Mouse (Mus musculus) urinary bladder, postnatal 14 days (tissue): ENCODE measurements at regions not wholly inside any gene's neighbourhood (a gene's known extent, or its start where the extent isn't known, plus 50 kb on each side); places are given as distances from the start of the nearest gene placed in this dataset.

Experiments used
- DNase-seq: peaks from one replicate; pipeline ENCODE4 v3.0.0; 2021; ENCODE audit warnings: low spot score

DNA sequence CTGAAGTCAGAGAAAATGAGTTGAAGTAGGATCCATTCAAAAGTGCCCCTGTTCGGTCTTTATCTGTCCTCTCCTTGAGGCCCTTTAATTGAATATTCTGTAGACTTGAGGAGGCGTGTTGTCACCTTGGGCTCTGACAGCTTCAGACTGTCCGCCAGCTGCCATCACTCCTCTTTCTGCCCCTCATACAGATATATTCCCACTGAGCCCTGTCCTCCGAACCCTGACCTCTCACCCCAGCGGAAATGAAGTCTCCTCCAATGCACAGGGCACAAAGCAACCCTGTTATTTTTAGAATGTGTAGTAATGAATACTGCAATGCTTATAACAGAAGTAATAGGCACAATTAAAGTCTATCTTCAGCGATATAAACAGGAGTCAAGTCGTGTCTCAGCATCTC, 117.4 kb upstream of the Gm14444 start:
- DNase-seq = no peak

DNA sequence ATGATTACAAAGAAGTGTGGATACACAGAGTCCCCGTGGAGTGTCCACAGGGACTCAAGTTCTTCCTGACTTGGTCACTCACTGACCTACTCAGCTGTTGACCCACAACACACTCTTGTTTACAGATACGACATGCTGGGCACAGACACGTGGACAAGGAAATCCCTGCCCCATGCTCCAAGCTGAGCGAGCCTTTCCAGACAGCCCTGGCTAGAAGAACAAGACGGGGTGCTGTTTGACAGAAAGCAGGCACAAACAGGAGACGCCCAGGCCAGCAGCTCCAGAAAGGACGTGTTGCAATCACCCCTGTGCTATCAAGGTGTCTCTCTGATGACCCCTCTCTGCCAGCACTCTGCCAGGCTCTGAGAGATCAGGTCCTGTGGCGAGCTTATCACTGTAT, 112.6 kb upstream of the Gm14444 start:
- DNase-seq = peak; percentile 14

DNA sequence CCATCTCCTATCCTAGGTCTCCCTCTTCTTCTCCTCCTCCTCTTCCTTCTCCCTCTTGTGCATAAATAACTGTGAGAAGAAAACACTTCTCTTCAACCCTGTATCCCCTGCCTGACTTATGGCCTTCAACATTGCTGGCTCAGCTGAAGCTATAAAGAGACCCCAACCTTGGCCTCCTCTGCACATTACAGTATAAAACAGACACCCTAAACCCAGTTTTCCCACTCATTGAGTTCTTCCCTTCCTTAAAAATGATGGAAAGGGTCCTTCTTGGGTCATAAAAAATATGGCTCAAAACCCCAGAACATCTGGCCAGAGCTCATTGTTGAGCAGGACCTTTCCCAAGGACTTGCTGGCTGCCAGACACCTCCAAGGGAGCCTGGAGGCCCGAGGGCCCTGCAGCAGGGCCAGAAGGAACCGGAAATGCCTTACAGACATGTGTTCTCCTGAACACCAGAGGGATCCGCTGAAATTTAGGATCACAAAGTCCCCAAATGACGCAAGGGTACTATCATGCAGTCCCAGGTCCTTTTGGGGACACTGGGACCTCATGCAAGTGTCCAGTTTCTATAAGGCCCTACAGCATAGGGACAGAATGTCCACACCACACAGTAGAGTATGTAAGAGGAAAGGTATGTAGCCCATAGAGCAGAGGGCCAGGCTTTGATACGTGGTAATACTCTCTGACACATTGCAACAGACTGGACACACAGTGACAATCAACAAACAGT, 109.9 kb upstream of the Gm14444 start:
- DNase-seq = no peak

- peak; percentile 60 for DNase-seq
Observed at GRCm38 (mm10) chr2:174900671-174900991, 109.4 kb upstream of the Gm14444 start.

DNA sequence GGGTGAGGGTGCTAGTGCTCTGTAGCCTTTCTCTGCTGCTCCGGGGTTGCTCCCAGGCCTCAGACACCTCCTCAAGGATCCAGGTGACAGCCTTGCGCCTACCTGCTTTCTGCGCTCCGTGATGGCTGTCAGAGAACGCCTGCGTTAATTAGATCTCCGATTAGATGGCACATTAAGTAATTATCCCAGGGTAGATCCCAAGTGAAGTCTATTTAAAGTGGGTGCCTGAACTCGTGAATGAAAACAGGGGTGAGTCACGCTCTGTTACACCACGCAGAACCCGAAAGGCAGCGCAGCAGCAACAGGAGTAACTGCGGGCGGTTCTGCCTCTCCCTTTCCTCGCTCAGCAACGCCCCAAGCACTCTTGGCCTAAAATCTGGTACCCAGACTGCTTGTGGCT, 108.2 kb upstream of the Gm14444 start:
- no peak for DNase-seq

DNA sequence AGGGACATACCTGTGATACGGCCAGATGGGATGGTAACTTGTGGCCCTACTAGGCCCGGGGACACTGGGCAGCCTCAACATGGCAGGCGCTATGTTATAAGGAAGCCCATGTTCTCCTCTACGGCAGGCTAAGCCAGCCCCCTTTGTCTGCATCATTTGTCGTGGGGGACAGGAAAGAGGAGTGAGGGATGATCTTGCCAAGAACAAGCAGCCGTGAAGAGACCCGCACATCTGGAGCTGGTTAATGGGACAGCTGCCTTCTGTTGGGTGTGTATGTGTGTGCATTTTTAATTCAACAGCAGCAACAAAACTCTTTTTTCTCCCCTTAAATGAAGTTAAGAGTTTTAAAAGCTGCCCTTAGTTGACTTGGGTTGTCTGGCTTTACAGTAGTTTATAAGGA, 106.4 kb upstream of the Gm14444 start:
- no peak for DNase-seq

GRCm38 (mm10) chr2:174905865-174906639, 104.0 kb upstream of the Gm14444 start:
- DNase-seq = peak; percentile 37

DNA sequence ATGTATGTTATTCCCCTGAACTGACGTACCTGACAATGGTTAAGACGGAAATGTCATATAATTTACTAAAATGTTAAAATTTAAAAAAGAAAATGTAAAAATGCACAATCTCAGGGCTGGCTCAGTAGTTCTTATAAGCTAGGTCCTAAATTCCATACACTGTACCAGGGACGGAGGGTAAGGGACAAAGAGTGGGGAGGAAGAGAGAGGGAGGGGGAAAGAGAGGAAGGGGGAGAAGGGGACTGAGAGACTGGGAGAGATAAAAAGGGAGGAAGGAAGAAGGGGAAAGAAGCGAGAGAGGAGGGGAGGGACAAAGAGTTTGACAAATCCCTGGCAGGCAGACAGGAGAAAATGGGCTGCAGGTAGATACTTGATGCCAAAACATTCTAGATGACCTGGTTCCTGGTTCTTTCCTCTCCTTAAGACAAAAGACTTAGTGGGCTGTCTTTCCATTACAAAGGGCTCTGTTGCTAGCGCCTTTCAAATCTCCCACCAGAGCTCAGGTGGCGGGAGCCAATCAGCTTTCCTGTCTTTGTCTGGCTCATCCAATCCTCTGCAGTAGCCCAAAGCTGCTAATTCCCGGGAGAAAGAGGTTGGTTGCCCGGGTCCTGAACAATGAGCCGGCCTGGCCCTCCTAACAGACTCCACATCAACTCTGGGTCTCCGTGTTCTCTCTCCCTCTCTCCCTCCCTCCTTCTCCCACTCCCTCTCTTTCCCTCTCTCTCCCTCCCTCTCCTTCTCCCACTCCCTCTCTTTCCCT, 92.7 kb upstream of the Gm14444 start:
- DNase-seq = no peak

GRCm38 (mm10) chr2:174917975-174918374, 92.1 kb upstream of the Gm14444 start:
- no peak for DNase-seq

- no peak for DNase-seq
Observed at GRCm38 (mm10) chr2:174922208-174922607, 87.8 kb upstream of the Gm14444 start.

GRCm38 (mm10) chr2:174929718-174930117, 80.3 kb upstream of the Gm14444 start:
- no peak for DNase-seq

- DNase-seq = peak; percentile 74
Observed at GRCm38 (mm10) chr2:174932137-174933012, 77.7 kb upstream of the Gm14444 start.

DNA sequence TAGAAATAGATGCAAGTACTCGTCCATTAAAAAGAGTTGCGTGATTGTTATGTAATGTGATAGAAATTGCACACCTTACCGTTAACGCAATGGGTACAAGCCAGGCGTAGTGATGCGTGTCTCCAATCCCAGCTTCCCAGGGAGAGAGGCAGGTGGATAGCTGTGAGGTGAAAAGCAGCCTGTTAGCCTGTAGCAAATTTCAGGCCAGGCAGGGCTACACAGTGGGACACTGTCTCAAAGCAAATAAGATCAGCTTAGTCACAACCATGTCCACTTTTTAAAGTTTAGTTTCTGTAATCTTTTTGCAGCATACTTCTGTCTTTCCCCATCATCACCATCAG, 77.1 kb upstream of the Gm14444 start:
- DNase-seq = no peak

- DNase-seq = no peak
Observed at GRCm38 (mm10) chr2:174936665-174937064, 73.4 kb upstream of the Gm14444 start.

GRCm38 (mm10) chr2:174937930-174938329, 72.1 kb upstream of the Gm14444 start:
- DNase-seq = no peak

DNA sequence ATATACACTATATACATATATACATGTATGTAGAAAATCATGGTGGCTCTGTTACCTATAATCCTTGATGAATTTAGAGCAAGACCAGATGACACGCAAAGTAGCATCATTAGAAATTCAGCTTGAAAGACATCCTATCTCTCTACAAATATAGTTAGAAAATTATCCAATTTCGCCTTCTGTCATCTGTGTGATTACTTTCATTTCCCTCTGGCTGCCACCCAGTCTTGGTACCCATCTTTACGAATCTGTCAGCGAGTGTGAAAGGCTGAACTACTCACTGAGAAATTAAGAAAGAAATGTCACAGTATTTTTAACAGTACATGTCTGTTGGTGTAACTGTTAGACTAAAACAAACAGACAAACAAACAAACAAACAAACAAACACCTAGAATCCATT, 67.8 kb upstream of the Gm14444 start:
- no peak for DNase-seq

DNA sequence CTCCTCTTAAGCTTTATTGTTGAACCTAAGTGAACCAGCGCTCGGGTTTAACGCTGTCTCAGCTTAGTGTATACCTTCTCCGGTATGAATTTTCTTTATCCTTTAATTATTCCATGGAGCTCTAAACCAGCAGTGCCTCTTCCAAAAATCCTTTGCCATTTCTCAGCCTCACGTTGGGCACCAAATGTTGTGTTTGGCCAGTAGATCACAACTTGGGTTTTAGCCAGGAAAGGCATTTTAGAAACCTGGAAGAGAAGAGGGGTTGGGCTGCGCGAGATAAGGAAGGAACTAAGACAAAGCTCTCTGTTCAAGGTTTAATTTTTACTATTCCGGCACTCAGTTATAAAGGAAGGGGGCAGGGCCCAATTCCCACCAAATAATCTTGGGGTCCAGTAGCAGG, 61.9 kb upstream of the Gm14444 start:
- DNase-seq = no peak
